Mouse (Mus musculus): ENCODE measurements at regions not wholly inside any gene's neighbourhood (a gene's known extent, or its start where the extent isn't known, plus 50 kb on each side); places are given as distances from the start of the nearest gene placed in this dataset.

GRCm38 (mm10) chr12:79998788-79999187, 114.0 kb downstream of the Zfp36l1 start:
- no peak for ATAC-seq (replicated peaks)
- H3K27me3 ChIP-seq, result no peaks in the 10 kb centered on the region
- no peaks in the 10 kb centered on the region for H3K36me3 ChIP-seq
- H3K9ac ChIP-seq (replicated peaks), result no peak overlapping the region
- WGBS, result 90% methylated on average over 5 of the region's 5 CpGs
- H3K4me1 ChIP-seq, result no peaks in the 10 kb centered on the region; the same call in 1 of the 2 replicates
- H3K27ac ChIP-seq (replicated peaks), result no peak overlapping the region
- no peak overlapping the region for H3K4me2 ChIP-seq (replicated peaks)
- H3K9me3 ChIP-seq, result no peaks in the 10 kb centered on the region
- no peak overlapping the region for H3K4me3 ChIP-seq

GRCm38 (mm10) chr12:79998339-79998738, 114.5 kb downstream of the Zfp36l1 start:
- Histone ChIP-seq H3K27ac (replicated peaks) (no peak overlapping the region), H3K4me2 (replicated peaks) (no peak overlapping the region), H3K9me3 (no peaks in the 10 kb centered on the region), H3K4me3 (no peak overlapping the region), H3K36me3 (no peaks in the 10 kb centered on the region), H3K27me3 (no peaks in the 10 kb centered on the region), H3K4me1 (no peaks in the 10 kb centered on the region; the same call in 1 of the 2 replicates), H3K9ac (replicated peaks) (no peak overlapping the region)
- WGBS, result 90% methylated on average over 2 of the region's 2 CpGs
- no peak for ATAC-seq (replicated peaks)

GRCm38 (mm10) chr12:79997201-79997600, 115.6 kb downstream of the Zfp36l1 start:
- Histone ChIP-seq H3K4me3 (no peak overlapping the region), H3K4me2 (replicated peaks) (no peak overlapping the region), H3K27ac (replicated peaks) (no peak overlapping the region), H3K27me3 (no peaks in the 10 kb centered on the region), H3K36me3 (no peaks in the 10 kb centered on the region), H3K9ac (replicated peaks) (no peak overlapping the region), H3K9me3 (no peaks in the 10 kb centered on the region), H3K4me1 (no peaks in the 10 kb centered on the region; the same call in 1 of the 2 replicates)
- 81% methylated on average over 4 of the region's 4 CpGs for WGBS
- no peak for ATAC-seq (replicated peaks)

- ATAC-seq (replicated peaks), result no peak
- no peaks in the 10 kb centered on the region for H3K36me3 ChIP-seq
- no peak overlapping the region for H3K4me2 ChIP-seq (replicated peaks)
- no peak overlapping the region for H3K27ac ChIP-seq (replicated peaks)
- no peaks in the 10 kb centered on the region for H3K9me3 ChIP-seq
- peaks cover 7% of the 10 kb centered on the region for H3K4me1 ChIP-seq
- H3K27me3 ChIP-seq, result no peaks in the 10 kb centered on the region
- 95% methylated on average over 4 of the region's 4 CpGs for WGBS
- no peak overlapping the region for H3K9ac ChIP-seq (replicated peaks)
- no peak overlapping the region for H3K4me3 ChIP-seq
Measured at GRCm38 (mm10) chr12:79995521-79996094, 117.2 kb downstream of the Zfp36l1 start.

GRCm38 (mm10) chr12:79993821-79994571, 118.8 kb downstream of the Zfp36l1 start:
- WGBS, result 78% methylated on average over 5 of the region's 5 CpGs
- ATAC-seq (replicated peaks), result no peak
- Histone ChIP-seq H3K4me1 (peaks cover 22% of the 10 kb centered on the region), H3K27ac (replicated peaks) (0 out of 2 replicates have a peak overlapping the region, but pooled peaks have one; percentile 12), H3K9me3 (no peaks in the 10 kb centered on the region), H3K36me3 (no peaks in the 10 kb centered on the region), H3K27me3 (no peaks in the 10 kb centered on the region), H3K9ac (replicated peaks) (no peak overlapping the region), H3K4me3 (no peak overlapping the region), H3K4me2 (replicated peaks) (no peak overlapping the region)

GRCm38 (mm10) chr12:79991279-79991678, 121.5 kb downstream of the Zfp36l1 start:
- WGBS, result 25% methylated on average over 5 of the region's 5 CpGs
- H3K4me3 ChIP-seq, result no peak overlapping the region
- no peaks in the 10 kb centered on the region for H3K27me3 ChIP-seq
- H3K27ac ChIP-seq (replicated peaks), result peak overlapping the region; percentile 55
- H3K9me3 ChIP-seq, result no peaks in the 10 kb centered on the region
- no peak overlapping the region for H3K9ac ChIP-seq (replicated peaks)
- peak; percentile 25; the same call in 1 of the 2 replicates for ATAC-seq (replicated peaks)
- H3K4me1 ChIP-seq, result peaks cover 25% of the 10 kb centered on the region
- no peaks in the 10 kb centered on the region for H3K36me3 ChIP-seq
- H3K4me2 ChIP-seq (replicated peaks), result no peak overlapping the region

- Histone ChIP-seq H3K4me2 (replicated peaks) (no peak overlapping the region), H3K27me3 (no peaks in the 10 kb centered on the region), H3K4me1 (peaks cover 25% of the 10 kb centered on the region), H3K9ac (replicated peaks) (no peak overlapping the region), H3K4me3 (no peak overlapping the region), H3K36me3 (no peaks in the 10 kb centered on the region), H3K27ac (replicated peaks) (peak overlapping the region; percentile 55), H3K9me3 (no peaks in the 10 kb centered on the region)
- 23% methylated on average over 4 of the region's 4 CpGs for WGBS
- peak; percentile 60 for ATAC-seq (replicated peaks)
Measured at GRCm38 (mm10) chr12:79990751-79991150, 122.1 kb downstream of the Zfp36l1 start.

GRCm38 (mm10) chr12:79989582-79990110, 123.2 kb downstream of the Zfp36l1 start:
- WGBS, result 49% methylated on average over 9 of the region's 9 CpGs
- Histone ChIP-seq H3K36me3 (no peaks in the 10 kb centered on the region), H3K9ac (replicated peaks) (no peak overlapping the region), H3K27ac (replicated peaks) (peak overlapping the region; percentile 55), H3K4me1 (peaks cover 25% of the 10 kb centered on the region), H3K9me3 (no peaks in the 10 kb centered on the region), H3K4me3 (no peak overlapping the region), H3K4me2 (replicated peaks) (no peak overlapping the region), H3K27me3 (no peaks in the 10 kb centered on the region)
- ATAC-seq (replicated peaks), result peak; percentile 42; the same call in 1 of the 2 replicates

GRCm38 (mm10) chr12:79988401-79989358, 124.1 kb downstream of the Zfp36l1 start:
- Histone ChIP-seq H3K9me3 (no peaks in the 10 kb centered on the region), H3K36me3 (no peaks in the 10 kb centered on the region), H3K27ac (replicated peaks) (peak overlapping the region; percentile 55), H3K4me3 (no peak overlapping the region), H3K9ac (replicated peaks) (no peak overlapping the region), H3K27me3 (no peaks in the 10 kb centered on the region), H3K4me2 (replicated peaks) (no peak overlapping the region), H3K4me1 (peaks cover 25% of the 10 kb centered on the region)
- 67% methylated on average over 11 of the region's 11 CpGs for WGBS
- peak; percentile 62 for ATAC-seq (replicated peaks)

- 57% methylated on average over 9 of the region's 9 CpGs for WGBS
Measured at GRCm38 (mm10) chr12:79986241-79986976, 126.4 kb downstream of the Zfp36l1 start.

More at GRCm38 (mm10) chr12:79986241-79986976, 126.4 kb downstream of the Zfp36l1 start:
- no peak overlapping the region for H3K4me2 ChIP-seq (replicated peaks)
- no peak overlapping the region for H3K4me3 ChIP-seq
- H3K27ac ChIP-seq (replicated peaks), result peak overlapping the region; percentile 40; the same call in 1 of the 2 replicates
- no peaks in the 10 kb centered on the region for H3K36me3 ChIP-seq
- ATAC-seq (replicated peaks), result no peak
- H3K4me1 ChIP-seq, result peaks cover 25% of the 10 kb centered on the region
- H3K27me3 ChIP-seq, result no peaks in the 10 kb centered on the region
- no peak overlapping the region for H3K9ac ChIP-seq (replicated peaks)
- no peaks in the 10 kb centered on the region for H3K9me3 ChIP-seq

Measured in forebrain, embryonic 15.5 days (tissue).